Mouse (Mus musculus) heart, embryonic 11.5 days (tissue): ENCODE measurements around the gene Imp4. TPM values are rescaled to one million over a fixed set of nuclear protein-coding genes. Genes with fewer than 3 reads are reported as not detected.

Experiments
- ATAC-seq: fragments of 200-750 bp; cut with Nextera tagmentation; replicated peaks from 2 replicates; pipeline ENCODE4 v1.8.0; 2017; ENCODE audit warnings: moderate library complexity; ENCODE audit not compliant: insufficient number of reproducible peaks, low FRiP score, low TSS enrichment
- H3K27ac ChIP-seq: fragments of 300-500 bp; sonication (generic); 2 replicates; pipeline ENCODE4 v1.5.1; 2014; ENCODE audit warnings: mild to moderate bottlenecking, low read depth, low read length
- H3K27me3 ChIP-seq: fragments of 300-500 bp; sonication (generic); 2 replicates; pipeline ENCODE4 v1.6.1; 2014; ENCODE audit warnings: mild to moderate bottlenecking, low read length, mixed read lengths; ENCODE audit not compliant: control insufficient read depth, insufficient read depth
- H3K36me3 ChIP-seq: fragments of 300-500 bp; sonication (generic); 2 replicates; pipeline ENCODE4 v1.6.1; 2014; ENCODE audit warnings: mild to moderate bottlenecking, low read length, moderate library complexity, mixed read lengths; ENCODE audit not compliant: control insufficient read depth, insufficient read depth
- H3K4me1 ChIP-seq: fragments of 300-500 bp; sonication (generic); 2 replicates; pipeline ENCODE4 v1.6.1; 2014; ENCODE audit warnings: low read length; ENCODE audit not compliant: control insufficient read depth, insufficient read depth
- H3K4me2 ChIP-seq: fragments of 300-500 bp; sonication (generic); 2 replicates; pipeline ENCODE4 v1.6.1; 2014; ENCODE audit warnings: mild to moderate bottlenecking, moderate library complexity
- H3K4me3 ChIP-seq: fragments of 300-500 bp; sonication (generic); 2 replicates; pipeline ENCODE4 v1.5.1; 2014; ENCODE audit warnings: low read depth, low read length
- H3K9ac ChIP-seq: fragments of 300-500 bp; sonication (generic); 2 replicates; pipeline ENCODE4 v1.6.1; 2014; ENCODE audit warnings: mild to moderate bottlenecking, low read depth, low read length, moderate library complexity
- H3K9me3 ChIP-seq: fragments of 300-500 bp; sonication (generic); replicated peaks from 2 replicates; pipeline ENCODE4 v1.6.1; 2016; ENCODE audit warnings: low read length; ENCODE audit not compliant: control insufficient read depth
- WGBS: fragments of 180-500 bp; shearing (Covaris S2); extraction: QIAGEN DNeasy Blood & Tissue Kit; methylation state at CpG from one replicate; pipeline ENCODE4 v1.1.7; 2014; ENCODE audit not compliant: insufficient replicate concordance; 5-methylcytosine and 5-hydroxymethylcytosine counted together
- polyA plus RNA-seq: library from polyadenylated mRNA; unstranded; fragments of >200 nt; fragmentation: Nextera tagmentation; extraction: Ambion mirVana; gene quantifications from 2 replicates; pipeline ENCODE4 v1.2.1, GENCODE M21; 2014

The Imp4 gene
- polyA plus RNA-seq, 1 experiment from 2014 or later = 73.0 TPM

- 62% methylated on average over 3 of the region's 3 CpGs for WGBS
- Histone ChIP-seq H3K36me3 (no peaks in the 10 kb centered on the region), H3K9me3 (no peaks in the 10 kb centered on the region), H3K4me1 (peaks cover 4% of the 10 kb centered on the region; the same call in 1 of the 2 replicates), H3K4me3 (no peak overlapping the region), H3K27ac (no peak overlapping the region), H3K9ac (no peak overlapping the region), H3K27me3 (peaks cover 8% of the 10 kb centered on the region), H3K4me2 (no peak overlapping the region)
- no peak for ATAC-seq
These were observed 28.4 kb downstream of the Imp4 start for GRCm38 (mm10) chr1:34468051-34468450.

DNA sequence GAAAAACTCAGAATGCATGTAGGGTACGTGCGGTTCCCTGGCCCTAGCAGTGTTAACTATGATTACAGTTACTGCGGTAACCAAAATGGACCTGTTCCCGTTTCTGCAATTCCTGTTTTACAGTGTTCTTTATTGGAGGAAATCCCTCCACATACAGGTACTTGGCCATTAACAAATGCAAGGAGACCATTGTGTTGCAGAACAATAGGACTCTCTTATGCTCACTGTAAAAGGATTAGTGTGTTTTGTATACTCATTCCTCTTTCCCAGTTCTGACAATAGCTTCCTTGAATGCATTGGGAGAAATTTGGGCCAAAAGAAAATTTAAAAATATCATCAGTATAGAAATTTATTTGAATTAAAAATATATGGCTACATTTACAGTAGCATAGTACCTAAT, 28.8 kb downstream of the Imp4 start:
- 84% methylated on average over 4 of the region's 4 CpGs for WGBS

DNA sequence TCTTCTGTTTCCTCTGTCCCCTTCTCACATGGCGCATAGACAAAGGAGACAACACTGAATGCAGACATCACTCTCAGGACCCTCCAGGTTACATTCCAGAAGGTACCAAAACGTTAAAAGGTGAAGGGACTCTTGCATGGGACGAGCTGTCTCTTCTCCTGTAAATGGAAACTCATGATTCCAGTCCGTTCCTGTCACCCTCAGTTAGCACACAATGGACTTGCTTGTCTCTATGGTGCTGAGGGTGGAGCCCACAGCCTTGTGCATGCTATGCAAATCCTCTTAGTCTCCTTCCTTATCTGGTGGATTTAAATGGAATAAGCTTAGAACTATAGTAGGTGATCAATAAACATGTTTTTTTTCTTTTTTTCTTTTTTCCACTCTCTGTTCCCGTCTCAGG, 30.1 kb downstream of the Imp4 start:
- Histone ChIP-seq H3K9me3 (no peaks in the 10 kb centered on the region), H3K9ac (no peak overlapping the region), H3K27ac (no peak overlapping the region), H3K27me3 (peaks cover 11% of the 10 kb centered on the region), H3K4me2 (no peak overlapping the region), H3K36me3 (no peaks in the 10 kb centered on the region), H3K4me1 (peaks cover 6% of the 10 kb centered on the region; the same call in 1 of the 2 replicates), H3K4me3 (no peak overlapping the region)
- ATAC-seq = no peak
- 72% methylated on average over 5 of the region's 5 CpGs for WGBS

More for the DNA sequence above, 28.8 kb downstream of the Imp4 start:
- Histone ChIP-seq H3K4me2 (no peak overlapping the region), H3K4me1 (peaks cover 6% of the 10 kb centered on the region; the same call in 1 of the 2 replicates), H3K9ac (no peak overlapping the region), H3K27me3 (peaks cover 11% of the 10 kb centered on the region), H3K9me3 (no peaks in the 10 kb centered on the region), H3K36me3 (no peaks in the 10 kb centered on the region), H3K4me3 (no peak overlapping the region), H3K27ac (no peak overlapping the region)
- no peak for ATAC-seq

DNA sequence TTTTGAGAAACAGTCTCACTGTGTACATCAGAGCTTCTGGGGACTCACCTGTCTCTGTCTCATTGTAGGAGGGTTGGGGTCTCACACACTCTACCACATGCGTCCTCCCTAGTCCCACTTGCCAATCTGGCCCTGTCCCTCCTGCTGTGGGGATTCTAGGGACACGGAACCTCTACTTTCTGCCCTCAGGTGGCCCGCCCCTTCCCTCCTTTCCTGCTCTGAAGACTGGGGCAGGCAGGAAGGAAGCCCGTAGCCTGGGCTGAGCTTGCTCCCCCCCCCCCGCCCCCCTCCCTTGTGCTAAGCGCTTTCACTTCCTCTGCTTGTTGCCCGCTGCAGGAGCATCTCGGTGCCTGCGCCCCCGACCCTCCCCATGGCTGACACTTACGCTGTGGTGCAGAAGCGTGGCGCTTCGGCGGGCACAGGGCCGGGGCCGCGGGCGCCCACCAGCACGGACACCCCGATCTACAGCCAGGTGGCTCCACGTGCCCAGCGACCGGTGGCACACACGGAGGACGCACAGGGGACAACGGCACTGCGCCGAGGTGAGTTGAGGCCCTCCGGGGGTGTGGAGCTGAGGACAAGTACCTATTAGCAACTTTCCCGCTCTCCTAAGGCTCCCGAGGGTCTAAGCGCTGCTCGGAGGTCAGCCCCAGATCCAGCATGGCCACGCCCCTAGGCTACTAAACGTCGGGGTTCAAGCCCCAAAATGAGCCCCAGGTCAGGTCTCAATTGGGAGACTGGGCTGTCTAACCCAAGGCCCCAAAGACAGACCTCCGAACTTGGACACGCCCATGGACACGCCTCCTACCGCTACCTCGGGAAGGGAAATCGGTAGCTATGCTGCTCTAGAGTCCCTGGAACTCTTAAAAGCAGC, 33.0 kb downstream of the Imp4 start:
- WGBS = under 1% methylated on average over 43 of the region's 43 CpGs
- H3K9me3 ChIP-seq = no peaks in the 10 kb centered on the region
- H3K27me3 ChIP-seq = peaks cover 11% of the 10 kb centered on the region
- H3K4me3 ChIP-seq = peak overlapping the region; percentile 46
- H3K36me3 ChIP-seq = no peaks in the 10 kb centered on the region
- peak; percentile 58 for ATAC-seq
- peaks cover 6% of the 10 kb centered on the region; the same call in 1 of the 2 replicates for H3K4me1 ChIP-seq
- peak overlapping the region; percentile 74 for H3K4me2 ChIP-seq
- no peak overlapping the region for H3K27ac ChIP-seq
- H3K9ac ChIP-seq = peak overlapping the region; percentile 63

GRCm38 (mm10) chr1:34478891-34479655, 39.4 kb downstream of the Imp4 start:
- H3K9ac ChIP-seq = no peak overlapping the region
- H3K4me3 ChIP-seq = no peak overlapping the region
- 14% methylated on average over 11 of the region's 11 CpGs for WGBS
- H3K27me3 ChIP-seq = no peaks in the 10 kb centered on the region
- ATAC-seq = peak; percentile 65; the same call in 1 of the 2 replicates
- no peaks in the 10 kb centered on the region for H3K36me3 ChIP-seq
- peak overlapping the region; percentile 41 for H3K4me2 ChIP-seq
- peaks cover 8% of the 10 kb centered on the region for H3K4me1 ChIP-seq
- peak overlapping the region; percentile 62 for H3K27ac ChIP-seq
- H3K9me3 ChIP-seq = no peaks in the 10 kb centered on the region

DNA sequence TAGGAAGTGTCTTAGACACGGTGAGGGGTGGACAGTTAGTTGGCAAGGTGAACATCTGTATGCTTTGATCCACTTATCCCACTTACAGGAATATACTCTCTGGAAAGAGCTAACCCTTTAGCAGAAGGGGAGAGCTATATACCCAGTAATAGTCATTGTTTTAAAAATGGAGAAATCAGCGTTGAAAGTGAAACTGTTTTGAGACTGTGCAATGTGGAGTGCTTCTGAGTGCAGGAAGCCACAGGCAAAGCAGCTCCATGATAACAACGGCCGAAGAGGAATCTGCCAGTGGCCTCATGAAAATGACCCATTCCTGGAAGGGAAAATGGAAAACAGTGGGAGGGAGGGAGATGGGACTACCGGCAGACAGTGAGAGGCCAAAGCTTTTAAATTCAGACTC, 41.1 kb downstream of the Imp4 start:
- no peaks in the 10 kb centered on the region for H3K9me3 ChIP-seq
- no peak overlapping the region for H3K9ac ChIP-seq
- H3K27me3 ChIP-seq = no peaks in the 10 kb centered on the region
- no peak for ATAC-seq
- no peak overlapping the region for H3K4me2 ChIP-seq
- no peak overlapping the region for H3K4me3 ChIP-seq
- H3K36me3 ChIP-seq = no peaks in the 10 kb centered on the region
- H3K4me1 ChIP-seq = peaks cover 11% of the 10 kb centered on the region
- WGBS = 43% methylated on average over 5 of the region's 5 CpGs
- no peak overlapping the region for H3K27ac ChIP-seq

DNA sequence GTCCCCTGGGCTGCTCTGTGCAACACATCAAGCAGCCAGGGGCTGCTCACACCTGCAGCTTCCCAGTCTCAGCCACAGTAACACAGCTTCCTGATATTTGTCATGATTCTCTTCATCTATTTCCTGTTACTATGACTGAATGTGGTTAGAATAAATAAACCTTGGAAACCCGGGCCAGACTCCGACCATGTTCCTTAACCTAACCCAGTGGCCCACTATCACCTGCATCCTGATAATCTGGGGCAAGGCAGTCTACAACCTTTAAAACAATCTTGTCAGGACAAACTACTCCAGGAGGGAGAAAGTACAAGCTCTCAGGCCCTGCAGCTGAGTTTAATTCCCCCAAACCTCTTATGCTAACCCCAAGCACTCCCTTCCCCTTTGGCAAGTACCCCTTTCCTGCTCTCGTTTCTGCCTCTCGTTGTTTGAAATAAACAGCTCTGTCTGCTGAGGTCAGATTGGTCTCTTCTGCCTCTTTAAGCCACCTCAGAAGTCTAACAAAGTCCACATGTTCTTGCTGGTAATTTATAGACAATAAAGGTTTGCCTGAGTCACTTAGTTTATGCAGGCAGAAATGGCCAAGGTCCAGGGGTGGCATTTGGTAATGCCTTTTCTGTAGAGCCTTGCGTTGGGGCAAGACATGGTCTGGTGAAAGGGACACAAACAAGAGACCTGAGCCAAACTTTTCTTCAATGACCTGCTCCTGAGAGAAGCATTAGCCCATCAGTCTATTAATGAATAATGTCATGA, 42.4 kb downstream of the Imp4 start:
- no peaks in the 10 kb centered on the region for H3K27me3 ChIP-seq
- H3K4me2 ChIP-seq = no peak overlapping the region
- no peak overlapping the region for H3K9ac ChIP-seq
- no peak for ATAC-seq
- H3K27ac ChIP-seq = no peak overlapping the region
- no peak overlapping the region for H3K4me3 ChIP-seq
- H3K9me3 ChIP-seq = no peaks in the 10 kb centered on the region
- 67% methylated on average over 5 of the region's 5 CpGs for WGBS
- H3K4me1 ChIP-seq = peaks cover 11% of the 10 kb centered on the region
- no peaks in the 10 kb centered on the region for H3K36me3 ChIP-seq

- WGBS = 62% methylated on average over 10 of the region's 10 CpGs
- H3K36me3 ChIP-seq = no peaks in the 10 kb centered on the region
- peaks cover 7% of the 10 kb centered on the region; the same call in 1 of the 2 replicates for H3K4me1 ChIP-seq
- no peak for ATAC-seq
- H3K4me3 ChIP-seq = no peak overlapping the region
- H3K4me2 ChIP-seq = no peak overlapping the region
- no peak overlapping the region for H3K9ac ChIP-seq
- no peaks in the 10 kb centered on the region for H3K27me3 ChIP-seq
- H3K9me3 ChIP-seq = no peaks in the 10 kb centered on the region
- no peak overlapping the region for H3K27ac ChIP-seq
These were observed 44.8 kb downstream of the Imp4 start for GRCm38 (mm10) chr1:34484470-34484869.
